Mouse (Mus musculus) ZHBTc4 (cell line): Measurements from ENCODE around the gene Anxa11.
A peak's percentile ranks its signal among the peaks of the same experiment; 100 is the strongest.
"Not testable (repeated sequence)": the region's sequence is repeated elsewhere in the genome, so short reads cannot be mapped to it uniquely, and the experiment has no call there.

Experiments
- DNase-seq: peaks from one replicate; pipeline ENCODE4 v3.0.0-alpha.2; 2011; ENCODE audit warnings: low read depth, low spot score

Gene Anxa11

DNA sequence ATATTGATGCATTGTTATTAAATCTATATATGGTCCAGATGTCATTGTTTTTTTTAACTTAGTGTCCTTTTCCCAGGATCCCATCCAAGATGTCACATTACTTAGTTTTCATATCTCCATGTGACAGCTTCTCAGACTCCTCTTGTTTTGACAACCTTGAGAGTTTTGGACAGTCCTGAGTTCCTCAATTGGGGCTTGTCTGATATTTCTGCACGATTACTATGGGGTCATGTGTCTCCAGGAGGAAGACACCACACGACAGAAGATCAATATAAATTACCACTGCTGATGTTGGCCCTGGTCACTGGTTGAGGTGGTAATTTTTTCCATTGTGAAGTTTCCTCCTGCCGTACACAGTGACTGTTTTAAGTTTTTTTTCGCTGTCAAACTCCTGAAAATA, 377 bp upstream of the Anxa11 start:
- no peak for DNase-seq

DNA sequence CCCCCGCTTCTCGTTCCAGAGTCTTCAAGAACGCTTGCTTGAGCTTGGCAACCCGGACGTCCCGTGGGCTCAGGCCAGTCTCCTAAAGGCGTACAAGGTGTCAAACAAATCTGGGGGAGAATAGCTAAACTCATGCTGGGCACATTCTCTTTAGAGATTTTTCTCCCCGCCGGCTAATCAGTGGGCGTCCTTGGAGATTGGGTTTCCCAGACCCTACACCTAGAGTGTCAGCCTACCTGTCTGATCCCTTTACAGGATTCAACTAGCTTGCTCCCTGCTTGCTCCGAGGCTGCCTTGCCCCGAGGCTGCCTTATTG, 690 bp downstream of the Anxa11 start:
- DNase-seq: peak; percentile 42

GRCm38 (mm10) chr14:25844372-25844771, 2.4 kb downstream of the Anxa11 start:
- peak; percentile 33 for DNase-seq

GRCm38 (mm10) chr14:25845832-25846383, 4.0 kb downstream of the Anxa11 start:
- DNase-seq: no peak

- no peak for DNase-seq
Observed at GRCm38 (mm10) chr14:25846516-25846915, 4.6 kb downstream of the Anxa11 start.

GRCm38 (mm10) chr14:25847660-25848059, 5.7 kb downstream of the Anxa11 start:
- no peak for DNase-seq

GRCm38 (mm10) chr14:25848237-25848636, 6.3 kb downstream of the Anxa11 start:
- no peak for DNase-seq

- DNase-seq: not testable (repeated sequence)
Observed at GRCm38 (mm10) chr14:25848708-25849107, 6.8 kb downstream of the Anxa11 start.

DNA sequence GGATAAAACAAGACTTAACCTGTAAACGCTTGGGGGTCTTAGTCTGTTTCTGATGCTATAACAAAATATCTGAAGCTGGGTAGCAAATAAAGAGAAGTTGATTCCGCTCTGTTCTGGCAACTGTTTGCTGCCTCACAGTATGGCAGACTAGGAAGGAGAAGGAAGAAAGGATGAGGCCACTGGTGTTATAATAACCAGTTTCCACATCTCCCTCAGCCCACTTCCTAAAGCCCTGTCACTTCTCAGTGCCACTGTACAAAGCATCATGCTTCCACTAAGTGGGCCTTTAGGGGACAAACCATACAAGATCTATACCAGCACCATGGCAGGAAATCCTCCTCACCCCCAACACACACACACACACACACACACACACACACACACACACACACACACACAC, 8.5 kb downstream of the Anxa11 start:
- DNase-seq: no peak

- DNase-seq: no peak
Observed at GRCm38 (mm10) chr14:25851189-25851588, 9.2 kb downstream of the Anxa11 start.

GRCm38 (mm10) chr14:25852121-25852561, 10.2 kb downstream of the Anxa11 start:
- no peak for DNase-seq

DNA sequence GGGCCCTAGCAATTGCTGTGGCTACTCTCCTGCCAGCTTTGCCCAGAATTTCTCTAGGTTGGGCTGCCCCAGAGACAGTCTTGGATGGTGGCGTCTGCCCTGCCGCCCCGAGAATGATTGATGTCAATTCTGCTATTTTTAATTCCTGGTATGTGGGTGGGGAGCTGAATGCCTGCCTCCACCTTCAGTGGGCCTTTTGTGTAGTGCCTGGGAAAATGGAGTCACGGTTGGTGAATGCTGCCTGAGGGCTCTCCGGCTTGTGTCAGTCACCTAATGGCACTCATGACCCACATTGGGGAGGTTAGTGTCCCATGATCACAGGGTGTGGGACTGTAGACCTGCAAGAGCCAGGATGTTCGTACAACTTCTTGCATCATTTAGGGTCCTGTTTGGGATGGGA, 11.3 kb downstream of the Anxa11 start:
- DNase-seq: peak; percentile 61

GRCm38 (mm10) chr14:25853717-25854452, 11.9 kb downstream of the Anxa11 start:
- no peak for DNase-seq

DNA sequence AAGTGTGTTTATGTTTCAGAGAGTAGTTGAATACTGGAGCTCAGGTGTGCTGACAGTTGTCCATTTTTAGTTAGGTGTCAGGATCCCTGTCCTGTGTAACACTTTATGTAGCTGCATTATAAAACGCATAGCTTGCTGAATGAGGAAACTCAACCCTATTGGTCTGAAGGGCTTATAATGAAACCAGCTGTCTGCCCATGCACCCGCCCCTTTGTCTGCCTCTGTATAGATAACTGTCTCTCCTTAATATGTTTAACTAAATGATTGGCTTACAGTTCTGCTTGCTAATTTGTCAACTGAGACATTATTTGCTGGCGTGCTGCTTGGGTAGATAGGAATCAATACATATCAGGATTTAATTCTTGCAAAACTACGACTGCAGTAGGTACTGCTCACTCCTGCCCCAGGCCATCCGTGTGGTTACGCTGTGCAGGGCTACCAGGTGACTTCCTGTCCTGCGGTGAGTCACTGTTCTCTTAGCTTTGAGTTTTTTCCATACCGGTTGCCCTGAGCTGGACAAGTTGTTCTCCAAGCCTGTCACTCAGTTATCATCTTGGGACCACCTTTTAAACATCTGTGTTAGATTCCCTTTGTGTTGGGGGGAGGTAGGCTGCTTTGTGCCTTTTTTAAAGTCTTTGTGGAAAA, 13.4 kb downstream of the Anxa11 start:
- no peak for DNase-seq

DNA sequence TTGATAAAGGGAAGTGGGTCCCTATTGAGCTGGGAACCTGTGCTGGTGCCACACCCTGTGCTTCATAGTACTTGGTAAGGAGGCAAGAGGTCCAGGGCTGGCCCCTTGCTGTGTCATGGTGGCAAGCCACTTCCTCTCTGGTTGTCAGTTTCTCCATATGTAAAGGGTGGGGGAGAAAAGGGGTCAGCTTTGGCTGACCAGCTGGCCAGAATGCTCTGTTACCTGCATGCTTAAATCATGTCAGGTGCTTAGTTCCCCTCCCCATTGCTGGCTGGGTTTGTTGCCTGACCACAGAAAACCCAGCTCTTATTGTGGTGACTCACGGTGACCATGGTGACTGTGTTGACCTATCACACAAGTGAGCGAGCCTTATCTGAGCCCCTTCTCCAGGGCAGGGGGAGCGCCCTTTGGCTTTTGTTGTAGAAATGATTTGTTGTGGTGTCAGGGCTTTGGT, 15.2 kb downstream of the Anxa11 start:
- no peak for DNase-seq

- DNase-seq: no peak
Observed at GRCm38 (mm10) chr14:25857940-25858339, 16.0 kb downstream of the Anxa11 start.

- no peak for DNase-seq
Observed at GRCm38 (mm10) chr14:25861771-25862530, 20.0 kb downstream of the Anxa11 start.

DNA sequence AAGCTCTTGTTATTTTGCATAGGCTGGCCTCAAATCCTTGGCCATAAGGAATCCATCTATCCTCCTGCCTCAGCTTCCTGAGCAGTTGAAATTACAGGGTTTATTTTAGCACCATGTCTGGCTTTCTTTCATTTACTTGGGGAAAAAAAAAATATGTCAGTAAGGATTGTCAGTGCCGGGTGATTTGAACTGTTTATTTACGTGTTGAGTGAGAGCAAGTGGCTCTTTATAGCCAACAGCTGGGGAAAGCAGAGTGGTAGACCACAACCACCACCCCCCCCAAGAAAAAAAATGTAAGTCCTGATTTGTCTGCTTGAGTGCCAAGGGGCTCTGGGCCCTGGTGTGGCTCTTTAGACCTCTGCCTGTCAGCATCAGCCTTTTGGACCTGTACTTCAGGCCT, 21.8 kb downstream of the Anxa11 start:
- DNase-seq: no peak

GRCm38 (mm10) chr14:25865251-25865650, 23.3 kb downstream of the Anxa11 start:
- no peak for DNase-seq

DNA sequence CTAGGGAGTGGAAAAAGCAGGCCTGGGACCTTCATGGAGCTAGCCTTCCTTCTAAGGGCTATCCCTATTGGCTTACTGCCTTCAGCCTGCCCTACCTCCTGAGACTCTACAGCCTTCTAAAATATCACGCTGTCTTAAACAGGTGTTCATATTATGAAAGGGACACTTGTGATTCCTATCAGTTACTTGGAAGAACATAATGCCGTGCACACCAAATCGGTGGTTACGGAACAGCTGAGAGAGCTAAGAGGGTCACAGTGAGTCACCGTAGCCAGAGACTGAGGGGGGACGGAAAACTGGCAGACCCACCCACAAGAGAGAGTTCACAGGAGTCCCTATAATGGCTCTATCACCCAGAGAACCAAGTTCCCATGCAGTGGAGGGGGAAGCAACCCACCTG, 24.4 kb downstream of the Anxa11 start:
- DNase-seq: no peak

GRCm38 (mm10) chr14:25866832-25867231, 24.9 kb downstream of the Anxa11 start:
- DNase-seq: no peak

- DNase-seq: no peak
Observed at GRCm38 (mm10) chr14:25867834-25868233, 25.9 kb downstream of the Anxa11 start.
